Mouse (Mus musculus): Measurements from ENCODE around the gene Spin1. TPM values are rescaled to one million over a fixed set of nuclear protein-coding genes. Genes with fewer than 3 reads are reported as not detected.
A peak's percentile ranks its signal among the peaks of the same experiment; 100 is the strongest.

Gene Spin1
- polyA plus RNA-seq (2015; fragmentation: Nextera tagmentation; extraction: Ambion mirVana) = 92.2 and 94.0 TPM in 2 replicates

DNA sequence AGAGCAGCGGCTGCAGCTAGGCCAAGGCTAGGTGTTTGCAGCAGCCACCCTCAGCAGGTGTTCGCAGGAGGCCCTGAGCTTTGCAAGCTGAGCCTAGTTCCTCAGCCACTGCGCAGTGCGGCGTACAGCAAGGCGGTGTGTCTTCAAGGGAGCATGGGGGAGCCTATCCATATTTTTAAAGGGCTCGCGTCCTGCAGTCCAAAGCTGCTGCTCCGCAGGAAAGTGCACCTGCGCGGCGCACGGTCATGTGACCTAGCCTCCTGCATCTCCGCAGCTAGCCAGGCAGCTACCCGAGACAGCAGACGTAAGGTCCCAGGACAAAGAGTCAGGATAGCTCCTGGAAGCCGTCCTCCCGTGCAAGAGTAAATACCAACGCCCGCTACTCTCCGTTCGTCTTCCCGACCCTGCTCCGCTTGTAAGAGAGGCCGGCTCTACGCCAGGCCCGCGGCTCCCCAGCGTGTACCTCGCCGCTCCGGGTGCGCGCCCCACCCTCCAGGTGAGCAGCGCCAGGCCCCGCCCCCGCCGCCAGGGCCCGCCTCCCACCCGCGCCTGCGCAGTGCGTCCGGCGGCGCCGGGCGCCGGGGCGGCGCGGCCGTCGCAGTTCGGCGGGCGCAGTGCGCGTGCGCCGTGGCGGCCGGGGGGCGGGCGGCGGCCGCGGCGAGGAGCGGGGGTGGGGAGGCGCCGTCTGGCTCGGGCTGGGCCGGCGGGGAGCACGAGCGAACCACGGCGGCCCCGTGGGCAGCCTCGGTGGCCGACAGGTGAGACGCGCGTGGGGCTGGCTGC is at the start of gene Spin1:
Gene Spin1 (plus strand): TSS at position 648 of the 783 bp plus-strand sequence.
- peak; percentile 91 for ATAC-seq (ENCODE audit: low FRiP score, low TSS enrichment)
- H3K27ac ChIP-seq (ENCODE audit: low read length) = peak within 1 kb of the TSS; percentile 94
- peaks cover 9% of the 10 kb centered on the region for H3K9me3 ChIP-seq (ENCODE audit: low read length)
- H3K4me1 ChIP-seq (ENCODE audit: insufficient read depth, low read length) = peaks cover 27% of the 10 kb centered on the region
- H3K27me3 ChIP-seq (ENCODE audit: insufficient read depth, low read length) = no peaks in the 10 kb centered on the region
- WGBS = under 1% methylated on average over 53 of the region's 85 CpGs
- H3K9ac ChIP-seq (replicated peaks; ENCODE audit: low read length) = peak within 1 kb of the TSS; percentile 98
- peak within 1 kb of the TSS; percentile 80 for H3K4me3 ChIP-seq (ENCODE audit: low read length)
- H3K36me3 ChIP-seq (ENCODE audit: insufficient read depth, low read length) = peaks cover 9% of the 10 kb centered on the region; the same call in 1 of the 2 replicates
- H3K4me2 ChIP-seq (replicated peaks; ENCODE audit: low read depth, low read length) = peak within 1 kb of the TSS; percentile 100

DNA sequence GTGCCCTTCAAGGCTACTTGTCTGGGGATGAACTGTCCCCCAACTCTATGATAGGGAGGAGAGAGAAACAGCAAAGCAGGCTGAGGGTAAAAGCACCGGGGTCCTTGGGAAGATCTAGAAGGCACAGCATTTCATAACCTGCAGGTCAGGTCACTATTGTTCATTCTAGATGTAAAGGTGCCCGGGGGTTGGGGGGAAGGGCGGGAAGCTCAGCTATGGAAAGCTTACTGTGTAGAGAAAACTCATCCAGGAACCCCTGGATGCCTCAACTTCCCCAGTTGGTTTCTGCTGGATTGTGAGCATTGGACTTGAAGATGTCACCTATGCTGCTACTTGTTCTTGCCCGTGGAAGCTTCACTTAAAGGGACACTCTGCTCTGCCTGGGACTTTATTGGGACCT is 49.7 kb upstream of the Spin1 start:
- WGBS = 76% methylated on average over 4 of the region's 4 CpGs
- no peak overlapping the region for H3K4me3 ChIP-seq (ENCODE audit: low read length)
- no peaks in the 10 kb centered on the region for H3K9me3 ChIP-seq (ENCODE audit: low read length)
- no peaks in the 10 kb centered on the region for H3K27me3 ChIP-seq (ENCODE audit: insufficient read depth, low read length)
- no peaks in the 10 kb centered on the region for H3K4me1 ChIP-seq (ENCODE audit: insufficient read depth, low read length)
- H3K27ac ChIP-seq (ENCODE audit: low read length) = no peak overlapping the region
- H3K4me2 ChIP-seq (replicated peaks; ENCODE audit: low read depth, low read length) = no peak overlapping the region
- H3K9ac ChIP-seq (replicated peaks; ENCODE audit: low read length) = no peak overlapping the region
- H3K36me3 ChIP-seq (ENCODE audit: insufficient read depth, low read length) = no peaks in the 10 kb centered on the region
- no peak for ATAC-seq (ENCODE audit: low FRiP score, low TSS enrichment)

DNA sequence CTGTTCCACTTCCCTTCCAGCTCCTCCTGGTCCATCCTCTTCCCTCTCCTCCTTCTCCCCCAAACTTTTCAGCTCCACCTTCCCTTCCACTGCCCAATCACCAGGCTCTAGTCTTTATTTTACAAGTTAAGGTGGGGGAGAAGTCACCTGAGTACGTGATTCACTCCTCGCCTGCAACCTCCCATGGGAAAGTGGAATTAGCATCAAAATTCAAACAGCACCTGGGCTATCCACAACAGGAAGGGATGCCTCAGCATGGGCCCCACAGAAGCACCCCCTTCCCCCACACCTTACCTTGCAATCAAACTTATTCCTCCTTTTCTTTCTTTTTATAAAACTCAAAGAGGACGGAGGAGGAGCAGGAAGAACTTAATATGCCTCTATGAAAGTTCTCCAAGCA is 48.3 kb upstream of the Spin1 start:
- Histone ChIP-seq H3K4me3 (ENCODE audit: low read length) (no peak overlapping the region), H3K4me2 (replicated peaks; ENCODE audit: low read depth, low read length) (no peak overlapping the region), H3K36me3 (ENCODE audit: insufficient read depth, low read length) (no peaks in the 10 kb centered on the region), H3K4me1 (ENCODE audit: insufficient read depth, low read length) (no peaks in the 10 kb centered on the region), H3K9me3 (ENCODE audit: low read length) (no peaks in the 10 kb centered on the region), H3K27ac (ENCODE audit: low read length) (no peak overlapping the region), H3K9ac (replicated peaks; ENCODE audit: low read length) (no peak overlapping the region), H3K27me3 (ENCODE audit: insufficient read depth, low read length) (no peaks in the 10 kb centered on the region)
- ATAC-seq (ENCODE audit: low FRiP score, low TSS enrichment) = no peak
- WGBS = 68% methylated on average over 3 of the region's 3 CpGs

DNA sequence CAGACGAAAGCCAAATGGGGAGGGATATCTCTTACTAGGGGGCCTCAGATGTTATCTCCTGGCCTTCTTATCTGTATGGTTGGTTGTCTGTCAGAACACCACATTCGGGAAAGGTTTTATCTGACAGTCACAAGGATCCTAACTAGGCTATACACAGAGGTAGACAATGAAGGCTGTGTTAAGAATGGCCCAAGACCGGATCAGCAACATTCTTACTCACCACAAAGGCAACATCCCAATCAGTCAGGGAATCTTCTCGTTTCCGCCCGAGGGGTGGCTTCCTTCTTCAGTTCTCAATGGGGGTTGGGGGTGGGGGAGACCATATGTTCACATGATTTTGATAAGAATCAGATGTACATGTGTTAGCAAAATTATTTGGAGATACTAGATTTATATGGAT is 37.7 kb upstream of the Spin1 start:
- ATAC-seq (ENCODE audit: low FRiP score, low TSS enrichment) = no peak
- no peak overlapping the region for H3K4me3 ChIP-seq (ENCODE audit: low read length)
- H3K36me3 ChIP-seq (ENCODE audit: insufficient read depth, low read length) = no peaks in the 10 kb centered on the region
- H3K27ac ChIP-seq (ENCODE audit: low read length) = no peak overlapping the region
- no peak overlapping the region for H3K9ac ChIP-seq (replicated peaks; ENCODE audit: low read length)
- H3K9me3 ChIP-seq (ENCODE audit: low read length) = no peaks in the 10 kb centered on the region
- no peaks in the 10 kb centered on the region for H3K27me3 ChIP-seq (ENCODE audit: insufficient read depth, low read length)
- 71% methylated on average over 6 of the region's 6 CpGs for WGBS
- no peak overlapping the region for H3K4me2 ChIP-seq (replicated peaks; ENCODE audit: low read depth, low read length)
- no peaks in the 10 kb centered on the region for H3K4me1 ChIP-seq (ENCODE audit: insufficient read depth, low read length)

DNA sequence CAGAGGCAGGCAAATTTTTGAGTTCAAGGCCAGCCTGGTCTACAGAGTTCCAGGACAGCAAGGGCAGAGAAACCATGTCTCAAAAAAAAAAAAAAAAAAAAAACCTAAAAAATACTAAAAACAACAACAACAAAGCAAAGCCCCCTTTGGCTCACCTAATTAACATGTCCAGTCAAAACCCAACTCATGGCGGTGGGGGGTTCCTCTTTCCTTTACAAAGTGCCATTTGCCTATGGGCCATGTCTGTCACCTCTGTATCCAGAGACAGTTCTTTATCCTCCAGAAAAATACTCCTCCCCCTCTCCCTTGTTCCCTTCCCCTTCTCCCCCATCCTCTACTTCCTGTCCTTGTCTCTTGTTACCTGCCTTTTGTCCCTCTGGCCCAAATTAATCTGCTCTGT is 37.0 kb upstream of the Spin1 start:
- H3K9ac ChIP-seq (replicated peaks; ENCODE audit: low read length) = no peak overlapping the region
- no peaks in the 10 kb centered on the region for H3K4me1 ChIP-seq (ENCODE audit: insufficient read depth, low read length)
- no peaks in the 10 kb centered on the region for H3K36me3 ChIP-seq (ENCODE audit: insufficient read depth, low read length)
- WGBS = 53% methylated on average over 1 of the region's 1 CpGs
- no peak overlapping the region for H3K4me3 ChIP-seq (ENCODE audit: low read length)
- H3K4me2 ChIP-seq (replicated peaks; ENCODE audit: low read depth, low read length) = no peak overlapping the region
- H3K27me3 ChIP-seq (ENCODE audit: insufficient read depth, low read length) = no peaks in the 10 kb centered on the region
- H3K27ac ChIP-seq (ENCODE audit: low read length) = no peak overlapping the region
- ATAC-seq (ENCODE audit: low FRiP score, low TSS enrichment) = no peak
- H3K9me3 ChIP-seq (ENCODE audit: low read length) = no peaks in the 10 kb centered on the region

DNA sequence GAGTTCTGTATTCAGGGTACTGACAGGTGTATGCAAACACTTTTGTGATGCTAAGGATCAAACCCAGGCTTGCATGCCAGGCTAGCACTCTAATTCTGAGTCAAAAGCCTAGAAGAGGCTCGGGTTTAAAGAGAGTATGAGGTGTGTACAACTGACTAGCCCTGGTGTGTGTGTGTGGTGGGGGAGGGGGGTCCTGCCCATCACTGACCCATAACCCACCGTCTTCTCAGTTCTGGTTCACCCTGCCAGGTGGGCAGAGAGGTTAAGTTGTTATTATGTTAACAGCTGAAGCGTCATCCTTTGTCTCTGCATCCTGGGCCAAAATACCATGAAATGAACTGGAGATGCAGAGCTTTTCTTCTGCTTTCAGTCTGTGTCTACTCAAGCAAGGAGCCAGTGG is 36.3 kb upstream of the Spin1 start:
- H3K9ac ChIP-seq (replicated peaks; ENCODE audit: low read length) = no peak overlapping the region
- no peaks in the 10 kb centered on the region for H3K36me3 ChIP-seq (ENCODE audit: insufficient read depth, low read length)
- no peaks in the 10 kb centered on the region for H3K4me1 ChIP-seq (ENCODE audit: insufficient read depth, low read length)
- ATAC-seq (ENCODE audit: low FRiP score, low TSS enrichment) = no peak
- H3K4me2 ChIP-seq (replicated peaks; ENCODE audit: low read depth, low read length) = no peak overlapping the region
- no peaks in the 10 kb centered on the region for H3K27me3 ChIP-seq (ENCODE audit: insufficient read depth, low read length)
- H3K27ac ChIP-seq (ENCODE audit: low read length) = no peak overlapping the region
- WGBS = 41% methylated on average over 3 of the region's 3 CpGs
- H3K4me3 ChIP-seq (ENCODE audit: low read length) = no peak overlapping the region
- no peaks in the 10 kb centered on the region for H3K9me3 ChIP-seq (ENCODE audit: low read length)

DNA sequence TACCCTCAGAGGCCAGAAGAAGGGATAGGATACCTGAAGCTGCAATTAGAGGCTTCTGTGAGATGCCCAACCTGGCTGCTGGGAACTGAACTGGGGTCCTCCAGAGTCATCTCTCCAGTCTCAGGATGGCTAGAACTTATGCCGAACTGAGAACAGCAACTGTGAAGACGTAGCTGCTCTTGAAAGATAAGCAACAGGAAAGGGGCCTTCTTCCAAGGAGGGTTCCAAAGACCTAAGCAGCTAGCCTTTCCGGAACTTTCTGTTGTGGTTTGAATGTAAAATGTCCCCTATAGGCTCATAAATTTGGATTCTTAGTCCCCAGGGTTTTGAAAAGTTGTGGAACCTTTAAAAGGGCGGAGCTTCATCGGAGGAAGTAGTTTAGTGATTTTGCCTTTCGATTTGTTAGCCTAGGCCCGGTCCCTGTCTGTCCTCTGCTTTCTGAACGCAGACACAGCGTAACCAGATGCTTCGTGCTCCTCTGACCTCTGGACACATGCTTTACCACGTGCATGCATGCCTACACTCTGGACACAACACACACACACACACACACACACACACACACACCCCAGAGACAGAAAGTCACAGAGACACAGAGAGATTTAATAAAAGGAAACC is 29.5 kb upstream of the Spin1 start:
- H3K4me1 ChIP-seq (ENCODE audit: insufficient read depth, low read length) = peaks cover 10% of the 10 kb centered on the region; the same call in 1 of the 2 replicates
- 41% methylated on average over 11 of the region's 11 CpGs for WGBS
- H3K36me3 ChIP-seq (ENCODE audit: insufficient read depth, low read length) = no peaks in the 10 kb centered on the region
- H3K9ac ChIP-seq (replicated peaks; ENCODE audit: low read length) = no peak overlapping the region
- H3K9me3 ChIP-seq (ENCODE audit: low read length) = no peaks in the 10 kb centered on the region
- no peak overlapping the region for H3K4me3 ChIP-seq (ENCODE audit: low read length)
- peak overlapping the region; percentile 58; the same call in 1 of the 2 replicates for H3K27ac ChIP-seq (ENCODE audit: low read length)
- ATAC-seq (ENCODE audit: low FRiP score, low TSS enrichment) = no peak
- peak overlapping the region; percentile 18; the same call in 1 of the 2 replicates for H3K4me2 ChIP-seq (replicated peaks; ENCODE audit: low read depth, low read length)
- H3K27me3 ChIP-seq (ENCODE audit: insufficient read depth, low read length) = no peaks in the 10 kb centered on the region

DNA sequence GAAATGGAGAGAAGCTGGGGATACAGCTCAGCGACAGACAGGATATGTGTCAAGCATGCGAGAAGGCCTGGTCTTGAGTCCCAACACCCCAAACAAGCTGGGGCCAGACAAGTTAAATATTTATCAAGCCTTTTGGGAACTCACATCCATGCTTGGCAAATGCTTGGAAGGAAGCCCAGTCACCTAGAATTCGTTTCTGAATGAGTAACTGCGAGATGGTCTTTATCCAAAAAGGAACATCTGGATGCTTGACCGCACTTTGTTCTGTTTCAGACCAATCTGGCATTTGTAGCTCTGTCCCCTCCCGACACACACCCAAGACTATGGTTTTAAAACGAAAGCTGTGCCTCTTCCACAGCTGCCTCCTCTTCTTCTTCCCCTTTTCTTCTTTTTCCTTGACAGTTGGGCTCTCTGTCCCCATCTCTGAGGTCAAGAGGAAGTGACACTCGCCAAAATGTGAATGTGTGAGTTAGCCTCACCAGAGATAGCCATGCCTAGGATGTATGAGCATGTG is 28.9 kb upstream of the Spin1 start:
- Histone ChIP-seq H3K4me1 (ENCODE audit: insufficient read depth, low read length) (peaks cover 10% of the 10 kb centered on the region; the same call in 1 of the 2 replicates), H3K36me3 (ENCODE audit: insufficient read depth, low read length) (no peaks in the 10 kb centered on the region), H3K27me3 (ENCODE audit: insufficient read depth, low read length) (no peaks in the 10 kb centered on the region), H3K9me3 (ENCODE audit: low read length) (peaks cover 4% of the 10 kb centered on the region; the same call in 1 of the 2 replicates), H3K4me3 (ENCODE audit: low read length) (no peak overlapping the region), H3K9ac (replicated peaks; ENCODE audit: low read length) (no peak overlapping the region), H3K27ac (ENCODE audit: low read length) (peak overlapping the region; percentile 58; the same call in 1 of the 2 replicates), H3K4me2 (replicated peaks; ENCODE audit: low read depth, low read length) (0 out of 2 replicates have a peak overlapping the region, but pooled peaks have one; percentile 18)
- 47% methylated on average over 8 of the region's 8 CpGs for WGBS
- ATAC-seq (ENCODE audit: low FRiP score, low TSS enrichment) = no peak

DNA sequence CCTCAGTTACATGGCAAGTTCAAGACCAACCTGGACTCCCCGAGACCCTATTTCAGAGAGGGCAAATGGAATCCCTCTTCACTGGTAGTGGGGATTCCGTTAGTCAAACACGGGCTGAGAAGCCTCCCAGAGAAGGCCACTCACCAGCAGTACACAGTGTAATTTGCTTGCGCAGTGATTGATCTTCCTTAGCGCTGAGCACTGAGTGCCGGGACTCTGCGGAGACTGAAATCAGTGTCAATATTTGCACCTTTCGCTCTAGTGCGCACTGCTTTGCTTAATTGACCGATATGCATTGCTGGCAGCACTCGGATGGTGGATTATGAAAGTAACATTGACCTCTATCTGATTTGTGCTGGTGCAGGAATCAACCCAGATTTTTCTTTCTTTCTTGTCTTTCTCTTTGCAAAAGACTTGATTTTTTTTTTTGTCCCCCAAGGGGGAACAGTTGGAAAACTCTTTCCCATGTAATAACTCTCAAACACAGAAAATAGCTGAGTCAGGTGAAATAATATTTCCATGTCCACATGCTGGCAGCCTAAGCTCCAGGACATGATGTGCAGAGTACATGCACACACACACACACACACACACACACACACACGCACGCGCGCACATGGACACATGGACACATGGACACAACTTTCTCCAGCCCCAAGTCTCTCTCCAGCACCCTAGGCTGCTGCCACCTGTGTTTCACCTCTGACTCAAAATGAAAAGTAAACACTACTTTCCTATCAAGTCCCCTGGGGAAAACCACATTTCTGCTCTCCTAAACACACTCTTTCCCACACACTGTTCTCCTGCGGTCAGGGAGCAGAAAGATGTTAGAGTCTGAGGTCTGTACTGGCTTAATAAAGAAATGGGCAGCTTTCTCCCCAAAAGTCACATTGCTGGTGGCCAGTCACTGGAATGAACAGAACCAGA is 27.5 kb upstream of the Spin1 start:
- no peak overlapping the region for H3K27ac ChIP-seq (ENCODE audit: low read length)
- no peak overlapping the region for H3K9ac ChIP-seq (replicated peaks; ENCODE audit: low read length)
- peaks cover 10% of the 10 kb centered on the region; the same call in 1 of the 2 replicates for H3K4me1 ChIP-seq (ENCODE audit: insufficient read depth, low read length)
- 85% methylated on average over 16 of the region's 16 CpGs for WGBS
- H3K36me3 ChIP-seq (ENCODE audit: insufficient read depth, low read length) = no peaks in the 10 kb centered on the region
- peaks cover 5% of the 10 kb centered on the region; the same call in 1 of the 2 replicates for H3K9me3 ChIP-seq (ENCODE audit: low read length)
- H3K4me3 ChIP-seq (ENCODE audit: low read length) = no peak overlapping the region
- ATAC-seq (ENCODE audit: low FRiP score, low TSS enrichment) = no peak
- no peaks in the 10 kb centered on the region for H3K27me3 ChIP-seq (ENCODE audit: insufficient read depth, low read length)
- H3K4me2 ChIP-seq (replicated peaks; ENCODE audit: low read depth, low read length) = no peak overlapping the region

Measured in kidney, embryonic 16.5 days (tissue).